Mouse (Mus musculus) heart, embryonic 16.5 days (tissue): Measurements from ENCODE around the gene Capn2. TPM values are rescaled to one million over a fixed set of nuclear protein-coding genes. Genes with fewer than 3 reads are reported as not detected.

ENCODE experiments used
- ATAC-seq: fragments of 200-750 bp; cut with Nextera tagmentation; replicated peaks from 2 replicates; pipeline ENCODE4 v1.8.0; 2017; ENCODE audit warnings: moderate number of reproducible peaks; ENCODE audit not compliant: insufficient read depth, low FRiP score; ENCODE audit errors: extremely low read depth
- H3K27ac ChIP-seq: fragments of 300-500 bp; sonication (generic); 2 replicates; pipeline ENCODE4 v1.5.1; 2014; ENCODE audit warnings: mild to moderate bottlenecking, low read length, control low read depth, moderate library complexity
- H3K27me3 ChIP-seq: fragments of 300-500 bp; sonication (generic); 2 replicates; pipeline ENCODE4 v1.6.1; 2014; ENCODE audit warnings: low read length, mixed read lengths; ENCODE audit not compliant: control insufficient read depth, insufficient read depth
- H3K36me3 ChIP-seq: fragments of 300-500 bp; sonication (generic); 2 replicates; pipeline ENCODE4 v1.6.1; 2014; ENCODE audit not compliant: control insufficient read depth, insufficient read depth
- H3K4me1 ChIP-seq: fragments of 300-500 bp; sonication (generic); 2 replicates; pipeline ENCODE4 v1.6.1; 2014; ENCODE audit warnings: low read length, mixed read lengths; ENCODE audit not compliant: control insufficient read depth, insufficient read depth
- H3K4me2 ChIP-seq: fragments of 300-500 bp; sonication (generic); 2 replicates; pipeline ENCODE4 v1.6.1; 2014; ENCODE audit warnings: low read depth, mild to moderate bottlenecking, control low read depth, low read length
- H3K4me3 ChIP-seq: fragments of 300-500 bp; sonication (generic); 2 replicates; pipeline ENCODE4 v1.5.1; 2014; ENCODE audit warnings: mild to moderate bottlenecking, control low read depth, low read length
- H3K9ac ChIP-seq: fragments of 300-500 bp; sonication (generic); 2 replicates; pipeline ENCODE4 v1.6.1; 2014; ENCODE audit warnings: low read length, control low read depth
- H3K9me3 ChIP-seq: fragments of 300-500 bp; sonication (generic); replicated peaks from 2 replicates; pipeline ENCODE4 v1.6.1; 2016; ENCODE audit warnings: low read length; ENCODE audit not compliant: control insufficient read depth
- WGBS: fragments of 180-500 bp; shearing (Covaris S2); extraction: QIAGEN DNeasy Blood & Tissue Kit; methylation state at CpG from one replicate; pipeline ENCODE4 v1.1.7; 2014; 5-methylcytosine and 5-hydroxymethylcytosine counted together
- polyA plus RNA-seq: library from polyadenylated mRNA; unstranded; fragments of >200 nt; fragmentation: Nextera tagmentation; extraction: Ambion mirVana; gene quantifications from 2 replicates; pipeline ENCODE4 v1.2.1, GENCODE M21; 2015

The Capn2 gene
- polyA plus RNA-seq, 1 experiment from 2014 or later = 91.1 TPM

DNA sequence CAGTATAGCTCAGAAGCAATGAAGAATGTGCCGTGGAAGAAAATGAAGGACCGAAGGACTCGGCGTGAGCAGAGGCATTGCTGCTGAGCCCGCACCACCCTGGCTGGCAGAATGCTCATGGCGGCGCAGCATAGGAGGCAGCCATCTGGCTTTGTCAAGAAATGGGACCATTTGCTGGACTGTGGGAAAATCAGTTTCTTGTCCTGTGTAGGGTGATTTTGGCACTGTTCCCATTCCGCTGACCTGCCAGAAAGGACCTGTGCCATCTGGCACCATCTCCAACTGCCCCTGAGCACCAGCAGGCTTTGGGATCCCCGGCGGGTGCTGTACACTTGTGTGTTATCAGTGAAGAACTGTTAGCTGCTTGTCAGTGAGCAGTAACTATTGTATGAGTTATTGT is 55.6 kb downstream of the Capn2 start:
- Histone ChIP-seq H3K9me3 (no peaks in the 10 kb centered on the region), H3K27me3 (no peaks in the 10 kb centered on the region), H3K4me3 (no peak overlapping the region), H3K27ac (peak overlapping the region; percentile 39), H3K9ac (no peak overlapping the region), H3K36me3 (peaks cover 17% of the 10 kb centered on the region), H3K4me1 (peaks cover 18% of the 10 kb centered on the region), H3K4me2 (no peak overlapping the region)
- WGBS = 75% methylated on average over 10 of the region's 10 CpGs
- peak; percentile 61; the same call in 1 of the 2 replicates for ATAC-seq

DNA sequence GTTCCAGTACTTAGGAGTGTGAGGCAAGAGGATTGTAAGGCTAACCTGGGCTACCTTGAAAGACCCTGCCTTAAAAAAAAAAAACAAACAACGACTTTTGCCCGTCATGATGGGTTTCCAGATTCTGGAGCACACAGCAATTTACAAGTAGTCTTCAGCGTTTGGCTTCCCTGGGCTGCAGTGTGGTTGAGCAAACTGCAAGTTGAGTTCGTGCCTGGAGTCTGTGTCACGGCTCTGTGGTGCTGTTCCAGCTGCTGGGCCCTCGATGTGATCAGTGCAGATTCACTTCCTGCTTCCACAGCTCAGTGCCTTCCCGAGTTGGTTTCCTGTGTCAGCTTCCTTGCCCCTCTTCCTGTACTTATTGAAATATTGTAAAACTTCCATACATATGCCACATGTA is 56.1 kb downstream of the Capn2 start:
- Histone ChIP-seq H3K4me1 (peaks cover 18% of the 10 kb centered on the region), H3K9ac (no peak overlapping the region; the same call in 1 of the 2 replicates), H3K4me2 (no peak overlapping the region), H3K9me3 (no peaks in the 10 kb centered on the region), H3K27ac (peak overlapping the region; percentile 69), H3K4me3 (no peak overlapping the region), H3K36me3 (peaks cover 16% of the 10 kb centered on the region), H3K27me3 (no peaks in the 10 kb centered on the region)
- no peak for ATAC-seq
- WGBS = 46% methylated on average over 7 of the region's 7 CpGs

- Histone ChIP-seq H3K4me3 (no peak overlapping the region), H3K4me1 (peaks cover 18% of the 10 kb centered on the region), H3K27me3 (no peaks in the 10 kb centered on the region), H3K9me3 (no peaks in the 10 kb centered on the region), H3K36me3 (peaks cover 19% of the 10 kb centered on the region), H3K27ac (peak overlapping the region; percentile 69), H3K4me2 (no peak overlapping the region), H3K9ac (no peak overlapping the region; the same call in 1 of the 2 replicates)
- no peak for ATAC-seq
- 73% methylated on average over 13 of the region's 13 CpGs for WGBS
Measured at GRCm38 (mm10) chr1:182460291-182461244, 56.8 kb downstream of the Capn2 start.

- ATAC-seq = no peak
- Histone ChIP-seq H3K4me2 (no peak overlapping the region), H3K9ac (no peak overlapping the region), H3K9me3 (no peaks in the 10 kb centered on the region), H3K4me1 (peaks cover 16% of the 10 kb centered on the region), H3K36me3 (peaks cover 19% of the 10 kb centered on the region), H3K27me3 (no peaks in the 10 kb centered on the region), H3K4me3 (no peak overlapping the region), H3K27ac (no peak overlapping the region)
- WGBS = 78% methylated on average over 8 of the region's 8 CpGs
Measured at GRCm38 (mm10) chr1:182459436-182459835, 58.0 kb downstream of the Capn2 start.

DNA sequence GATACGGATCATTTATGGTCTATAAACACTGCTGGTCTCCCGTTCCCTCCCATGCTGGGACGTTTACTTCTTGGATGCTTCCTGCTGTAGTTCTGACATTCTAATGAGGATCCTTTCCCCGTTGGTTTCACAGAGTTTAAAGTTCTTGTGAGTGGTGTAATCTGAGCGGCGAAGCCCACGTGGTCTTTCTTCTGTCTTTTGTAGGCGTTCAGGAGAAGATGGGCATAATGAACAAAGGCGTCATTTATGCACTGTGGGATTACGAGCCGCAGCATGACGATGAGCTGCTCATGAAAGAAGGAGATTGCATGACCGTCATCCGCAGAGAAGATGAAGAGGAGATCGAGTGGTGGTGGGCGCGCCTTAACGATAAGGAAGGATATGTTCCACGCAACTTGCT is 58.9 kb downstream of the Capn2 start:
- H3K4me1 ChIP-seq = peaks cover 17% of the 10 kb centered on the region
- peaks cover 24% of the 10 kb centered on the region for H3K36me3 ChIP-seq
- ATAC-seq = no peak
- H3K9me3 ChIP-seq = no peaks in the 10 kb centered on the region
- no peak overlapping the region for H3K27ac ChIP-seq
- H3K4me3 ChIP-seq = no peak overlapping the region
- 87% methylated on average over 19 of the region's 19 CpGs for WGBS
- no peaks in the 10 kb centered on the region for H3K27me3 ChIP-seq
- H3K9ac ChIP-seq = no peak overlapping the region
- H3K4me2 ChIP-seq = no peak overlapping the region

DNA sequence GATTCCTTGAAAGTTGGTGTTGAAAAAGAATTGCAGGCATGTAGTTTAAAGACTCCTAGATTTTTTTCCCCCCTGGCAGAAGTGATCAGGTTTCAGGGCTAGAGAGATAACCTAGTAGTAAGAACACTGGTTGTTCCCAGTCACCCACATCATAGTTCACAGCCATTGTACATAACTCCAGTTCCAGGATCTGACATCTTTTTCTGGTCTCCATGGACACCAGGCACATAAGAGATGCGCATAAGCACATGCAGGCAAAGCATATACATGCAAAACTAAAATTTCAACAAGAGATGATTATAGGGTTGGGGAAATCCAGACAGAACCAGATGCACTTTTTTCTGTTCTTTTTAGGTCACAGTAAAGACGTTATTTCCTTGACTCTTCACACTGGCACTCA is 62.3 kb downstream of the Capn2 start:
- WGBS = 86% methylated on average over 2 of the region's 2 CpGs
- no peak for ATAC-seq
- Histone ChIP-seq H3K4me3 (no peak overlapping the region), H3K27ac (no peak overlapping the region), H3K36me3 (peaks cover 17% of the 10 kb centered on the region), H3K9ac (no peak overlapping the region), H3K4me1 (peaks cover 14% of the 10 kb centered on the region), H3K27me3 (no peaks in the 10 kb centered on the region), H3K4me2 (no peak overlapping the region), H3K9me3 (no peaks in the 10 kb centered on the region)

GRCm38 (mm10) chr1:182452473-182452872 is 64.9 kb downstream of the Capn2 start:
- no peak overlapping the region for H3K27ac ChIP-seq
- WGBS = 63% methylated on average over 4 of the region's 4 CpGs
- H3K4me3 ChIP-seq = no peak overlapping the region
- no peak overlapping the region for H3K9ac ChIP-seq
- H3K36me3 ChIP-seq = peaks cover 24% of the 10 kb centered on the region
- H3K27me3 ChIP-seq = no peaks in the 10 kb centered on the region
- peaks cover 14% of the 10 kb centered on the region for H3K4me1 ChIP-seq
- H3K9me3 ChIP-seq = no peaks in the 10 kb centered on the region
- H3K4me2 ChIP-seq = no peak overlapping the region
- no peak for ATAC-seq

DNA sequence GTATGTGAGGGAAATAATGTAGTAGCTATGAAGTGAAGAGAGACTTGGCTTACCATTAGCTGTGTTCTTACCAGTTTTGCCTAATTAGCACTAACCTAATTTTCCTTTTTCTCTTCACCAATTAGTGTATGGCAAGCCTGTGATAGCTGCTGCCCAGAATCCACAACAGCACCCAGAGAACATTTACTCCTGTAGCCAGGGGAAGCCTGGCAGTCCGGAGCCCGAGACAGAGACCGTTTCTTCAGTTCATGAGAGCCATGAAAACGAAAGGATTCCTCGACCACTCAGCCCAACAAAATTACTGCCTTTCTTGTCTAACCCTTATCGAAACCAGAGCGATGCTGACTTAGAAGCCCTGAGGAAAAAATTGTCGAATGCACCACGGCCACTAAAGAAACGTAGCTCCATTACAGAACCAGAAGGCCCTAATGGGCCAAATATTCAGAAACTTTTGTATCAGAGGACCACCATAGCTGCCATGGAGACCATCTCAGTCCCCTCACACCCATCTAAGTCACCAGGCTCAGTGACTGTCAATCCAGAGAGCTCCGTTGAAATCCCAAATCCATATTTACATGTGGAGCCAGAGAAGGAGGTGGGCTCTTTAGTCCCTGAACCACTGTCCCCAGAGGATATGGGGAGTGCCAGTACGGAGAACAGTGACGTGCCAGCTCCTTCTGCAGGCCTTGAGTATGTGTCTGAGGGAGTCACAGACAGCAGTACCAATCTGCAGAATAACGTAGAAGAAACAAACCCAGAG is 69.0 kb downstream of the Capn2 start:
- H3K9ac ChIP-seq = no peak overlapping the region
- no peak overlapping the region for H3K4me2 ChIP-seq
- H3K27ac ChIP-seq = no peak overlapping the region
- 91% methylated on average over 14 of the region's 14 CpGs for WGBS
- H3K9me3 ChIP-seq = no peaks in the 10 kb centered on the region
- no peak overlapping the region for H3K4me3 ChIP-seq
- no peaks in the 10 kb centered on the region for H3K27me3 ChIP-seq
- ATAC-seq = no peak
- H3K36me3 ChIP-seq = peaks cover 45% of the 10 kb centered on the region
- H3K4me1 ChIP-seq = peaks cover 18% of the 10 kb centered on the region

GRCm38 (mm10) chr1:182444116-182444515 is 73.3 kb downstream of the Capn2 start:
- Histone ChIP-seq H3K36me3 (peaks cover 58% of the 10 kb centered on the region), H3K4me1 (peaks cover 20% of the 10 kb centered on the region), H3K27me3 (no peaks in the 10 kb centered on the region), H3K9me3 (no peaks in the 10 kb centered on the region), H3K4me3 (no peak overlapping the region), H3K27ac (0 out of 2 replicates have a peak overlapping the region, but pooled peaks have one; percentile 18), H3K9ac (no peak overlapping the region), H3K4me2 (no peak overlapping the region)
- 63% methylated on average over 2 of the region's 2 CpGs for WGBS
- ATAC-seq = no peak
